Mouse (Mus musculus) spleen, adult 12 weeks (tissue): ENCODE measurements around the gene Rpf1.
A peak's percentile ranks its signal among the peaks of the same experiment; 100 is the strongest.

Experiments used
- DNase-seq: peaks from one replicate; pipeline ENCODE4 v3.0.0; 2022; ENCODE audit warnings: low spot score

Rpf1 gene

DNA sequence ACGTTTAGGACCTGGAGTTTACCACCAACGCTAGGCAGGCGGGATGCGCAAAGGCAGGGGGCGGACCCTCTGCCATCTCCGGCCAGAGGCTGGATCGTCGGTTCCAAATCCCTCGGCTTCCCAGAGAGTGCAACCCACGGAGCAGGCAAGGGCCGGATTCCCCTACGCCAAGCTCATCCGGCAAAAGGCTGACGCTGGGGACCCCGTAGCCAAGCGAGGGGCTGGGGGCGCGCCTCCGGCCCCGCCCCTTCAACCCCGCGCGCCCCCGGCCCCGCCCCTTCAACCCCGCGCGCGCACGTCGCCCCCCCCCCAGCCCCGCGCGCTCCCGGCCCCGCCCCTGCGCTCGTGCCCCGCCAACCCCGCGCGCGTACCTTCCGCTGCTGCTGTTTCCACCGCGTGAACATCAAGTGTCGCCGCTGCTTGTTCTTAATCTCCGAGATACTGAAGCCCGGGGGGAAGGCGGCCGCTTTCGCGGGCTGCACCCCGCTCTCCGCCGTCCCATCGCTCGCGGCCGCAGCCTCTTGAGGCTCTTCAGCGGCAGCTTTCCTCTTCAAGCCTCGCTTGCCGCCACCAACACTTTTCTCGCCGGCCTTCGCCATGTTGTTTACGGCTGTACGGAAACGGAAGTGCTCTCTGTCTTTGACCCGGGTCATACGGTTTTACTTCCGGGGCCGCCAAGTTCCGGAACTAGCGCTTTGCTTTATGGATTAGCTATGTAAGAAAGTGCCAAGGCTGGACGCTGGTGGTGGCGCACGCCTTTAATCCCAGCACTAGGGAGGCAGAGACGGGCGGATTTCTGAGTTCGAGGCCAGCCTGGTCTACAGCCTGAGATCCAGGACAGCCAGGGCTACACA, at the start of gene Rpf1:
TSS of gene Rpf1 (minus strand) at position 632 of the 854 bp plus-strand sequence.
- peak; percentile 78 for DNase-seq

DNA sequence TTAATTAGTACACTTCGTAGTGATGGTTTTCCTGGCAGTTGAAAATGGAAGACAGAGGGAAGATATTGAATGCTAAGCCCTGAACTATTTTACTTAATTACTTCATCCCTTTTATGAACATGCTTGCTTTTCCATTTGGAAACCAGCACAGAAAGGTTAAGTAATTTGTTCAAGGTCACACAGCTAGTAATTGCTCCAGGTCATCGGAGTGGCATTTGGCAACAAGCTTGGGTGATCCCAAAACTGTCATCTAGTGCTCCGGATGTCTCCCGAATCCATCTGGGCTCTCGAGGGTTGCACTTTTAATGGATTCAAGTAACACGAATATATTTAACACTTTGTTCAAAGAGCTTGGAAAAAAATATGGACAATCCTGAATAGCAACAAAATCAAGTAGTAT, 49.7 kb upstream of the Rpf1 start:
- no peak for DNase-seq

DNA sequence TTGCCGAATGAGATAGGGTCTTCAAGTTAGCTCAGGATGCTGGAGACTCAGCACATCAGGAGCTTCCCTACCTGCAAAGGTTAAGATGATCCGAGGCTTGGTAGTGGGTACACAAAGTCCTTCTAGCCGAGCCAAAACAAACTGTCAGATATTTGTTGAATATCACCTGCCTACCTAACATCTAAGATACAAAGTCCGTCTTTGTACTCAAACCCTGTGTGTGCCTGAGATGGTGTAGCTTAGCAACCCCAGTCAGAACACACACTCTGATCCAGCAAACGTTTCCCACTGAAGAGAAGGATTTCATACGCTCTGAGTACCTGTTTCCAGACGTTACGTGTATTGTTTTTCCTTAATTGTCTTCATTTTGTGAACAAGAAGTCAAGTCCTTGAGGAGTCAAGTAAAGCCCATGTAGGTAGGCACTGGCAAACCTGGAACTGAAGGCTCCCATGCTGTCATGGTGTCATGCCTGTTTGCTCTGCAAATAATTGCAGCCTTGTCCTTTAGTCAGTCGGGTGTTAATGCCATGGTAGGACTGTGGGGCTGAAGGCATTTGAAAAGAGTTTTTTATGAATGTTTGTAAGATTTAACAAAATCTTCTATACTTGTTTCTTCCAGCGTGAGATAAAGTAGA, 49.0 kb upstream of the Rpf1 start, which contains the start of gene Uox:
TSS of gene Uox (plus strand) at position 279 of the 635 bp plus-strand sequence.
- DNase-seq = no peak

GRCm38 (mm10) chr3:146569594-146569993, 48.4 kb upstream of the Rpf1 start:
- no peak for DNase-seq

- DNase-seq = no peak
These were observed 46.8 kb upstream of the Rpf1 start for GRCm38 (mm10) chr3:146567884-146568530.

- no peak for DNase-seq
These were observed 46.1 kb upstream of the Rpf1 start for GRCm38 (mm10) chr3:146567366-146567765.

- no peak for DNase-seq
These were observed 43.8 kb upstream of the Rpf1 start for GRCm38 (mm10) chr3:146565065-146565411.

DNA sequence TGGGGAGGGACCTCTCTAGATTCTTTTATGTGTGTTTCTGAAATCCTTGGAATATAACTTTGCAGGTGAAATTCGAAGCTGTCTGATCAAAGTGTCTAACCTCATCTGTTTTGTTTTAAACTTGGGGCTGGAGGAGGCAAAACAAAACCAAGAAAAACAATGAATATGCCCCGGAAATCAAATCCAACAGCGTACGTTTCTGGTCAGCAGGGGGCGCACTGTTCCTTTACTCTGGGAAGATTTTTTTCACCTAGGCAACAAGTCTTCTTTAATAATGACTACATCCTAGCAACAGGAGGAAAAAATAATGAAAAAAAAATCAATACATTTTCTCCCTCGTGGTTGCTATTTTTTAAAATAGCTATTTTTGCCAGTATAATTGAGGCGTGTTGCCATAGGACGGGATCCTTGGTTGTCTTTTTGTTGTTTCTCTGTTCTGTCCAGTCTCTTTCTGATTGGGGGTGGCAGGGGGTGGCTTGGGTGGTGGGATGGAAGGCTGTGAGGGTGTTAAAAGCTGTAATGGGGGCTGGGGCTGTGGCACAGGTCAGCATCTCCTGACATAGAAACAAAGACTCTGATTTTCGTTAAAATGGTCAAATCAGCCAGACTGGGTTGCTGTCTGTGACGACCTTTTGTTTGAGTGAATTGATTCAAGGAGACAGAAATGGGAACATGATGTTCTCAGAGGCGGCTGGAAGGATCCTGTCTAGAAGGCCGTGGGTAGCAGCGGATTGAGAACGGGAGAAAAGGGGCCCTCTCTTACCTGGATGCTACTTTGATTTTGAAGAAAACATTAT, 43.2 kb upstream of the Rpf1 start:
- peak; percentile 41 for DNase-seq

GRCm38 (mm10) chr3:146562936-146563335, 41.7 kb upstream of the Rpf1 start:
- no peak for DNase-seq

- DNase-seq = no peak
These were observed 36.3 kb upstream of the Rpf1 start for GRCm38 (mm10) chr3:146557507-146557906.

DNA sequence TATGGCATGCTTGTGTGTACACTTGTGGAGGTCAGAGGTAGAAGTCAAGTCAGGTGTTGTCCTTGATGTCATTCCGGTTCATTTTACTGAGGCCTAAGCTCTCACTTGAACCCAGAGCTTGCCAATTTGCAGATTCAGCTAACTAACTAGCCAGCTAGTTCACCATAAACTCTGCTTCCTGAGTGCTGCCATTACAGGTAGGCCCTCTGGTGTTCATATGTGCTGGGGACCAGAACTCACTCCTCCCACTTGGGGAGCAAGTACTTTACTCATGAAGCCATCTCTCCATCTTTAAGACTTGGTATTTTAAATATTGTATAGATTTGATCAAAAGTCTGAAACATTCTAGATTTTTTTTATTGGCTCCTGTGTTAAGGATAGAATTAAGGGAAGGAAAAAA, 35.3 kb upstream of the Rpf1 start:
- DNase-seq = no peak

DNA sequence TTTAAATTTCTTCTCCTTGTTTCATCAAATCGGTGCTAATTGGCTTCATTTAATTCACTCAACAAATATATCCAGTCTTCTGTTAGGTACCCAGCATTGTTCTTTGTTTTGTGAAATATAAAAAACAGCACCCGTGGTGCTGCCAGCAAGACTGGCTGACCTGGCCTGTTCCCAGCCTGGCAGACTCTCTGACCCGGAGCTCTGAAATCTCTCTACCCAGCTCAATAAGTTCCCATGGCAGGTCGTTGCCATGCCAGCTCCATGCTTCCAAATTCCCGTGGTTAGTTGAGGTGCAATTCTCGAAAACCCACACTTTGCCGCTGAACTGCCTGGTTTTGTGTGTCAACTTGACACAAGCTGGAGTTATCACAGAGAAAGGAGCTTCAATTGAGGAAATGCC, 33.6 kb upstream of the Rpf1 start:
- no peak for DNase-seq

- DNase-seq = no peak
These were observed 22.4 kb upstream of the Rpf1 start for GRCm38 (mm10) chr3:146543632-146544031.

GRCm38 (mm10) chr3:146540521-146541273, 19.5 kb upstream of the Rpf1 start:
- DNase-seq = no peak

DNA sequence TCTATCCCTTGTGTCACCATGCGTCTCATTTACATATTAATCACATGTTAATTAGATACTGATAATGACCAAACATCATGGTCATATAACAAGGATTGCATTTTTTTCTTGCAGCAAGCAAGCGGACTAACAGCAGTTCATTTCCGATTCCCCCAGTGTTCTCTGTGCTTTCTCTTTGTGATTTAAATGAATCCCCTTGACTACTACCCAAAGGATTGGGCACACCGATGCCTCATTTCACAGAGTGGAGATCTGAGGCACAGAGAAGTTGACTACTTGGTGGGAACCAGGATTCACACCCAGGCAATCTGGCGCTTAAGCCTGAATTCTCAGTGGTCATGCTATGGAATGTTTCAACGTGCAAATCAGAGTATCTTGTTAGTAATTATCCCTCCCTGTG, 13.8 kb upstream of the Rpf1 start:
- no peak for DNase-seq

GRCm38 (mm10) chr3:146528335-146528734, 7.1 kb upstream of the Rpf1 start:
- DNase-seq = no peak

DNA sequence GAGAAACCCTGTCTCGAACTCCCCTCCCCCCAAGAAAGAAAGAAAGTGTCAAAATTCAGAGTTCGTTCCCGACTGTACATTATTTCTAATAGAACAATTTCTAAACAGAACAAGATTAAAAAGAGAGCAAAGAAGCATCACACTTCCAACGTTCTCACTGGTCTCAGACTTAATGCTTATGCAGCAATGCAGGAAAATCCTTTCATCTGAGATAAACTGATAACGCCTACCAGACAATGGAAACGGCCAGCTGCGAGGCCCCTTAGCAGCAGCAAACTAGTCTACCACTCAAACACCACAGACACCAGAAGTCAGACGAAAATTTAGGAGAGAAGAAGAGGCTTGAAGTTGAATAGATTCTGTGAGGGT, 407 bp upstream of the Rpf1 start:
- DNase-seq = no peak

DNA sequence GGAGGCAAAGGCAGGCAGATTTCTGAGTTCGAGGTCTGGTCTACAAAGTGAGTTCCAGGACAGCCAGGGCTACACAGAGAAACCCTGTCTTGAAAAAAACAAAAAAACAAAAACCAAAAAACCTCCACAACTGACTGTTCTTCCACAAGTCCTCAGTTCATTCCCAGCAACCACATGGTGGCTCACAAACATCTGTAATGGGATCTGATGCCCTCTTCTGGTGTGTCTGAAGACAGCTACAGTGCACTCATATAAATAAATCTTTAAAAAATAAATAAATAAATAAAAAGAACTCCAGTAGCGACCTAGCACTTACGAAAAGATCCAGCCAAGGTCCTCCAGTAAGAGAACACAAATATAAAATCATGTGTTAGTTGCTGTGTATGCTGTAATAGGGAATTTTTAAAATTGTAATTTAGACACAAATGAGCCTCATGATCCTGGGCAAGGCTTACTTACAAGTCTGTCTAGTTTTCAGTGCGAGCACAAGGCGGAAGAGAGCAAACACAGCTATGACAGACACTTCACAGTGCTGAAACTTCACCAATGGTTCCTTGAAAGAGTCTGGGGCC, 917 bp downstream of the Rpf1 start:
- DNase-seq = no peak

GRCm38 (mm10) chr3:146506711-146507110, 14.5 kb downstream of the Rpf1 start:
- DNase-seq = no peak

DNA sequence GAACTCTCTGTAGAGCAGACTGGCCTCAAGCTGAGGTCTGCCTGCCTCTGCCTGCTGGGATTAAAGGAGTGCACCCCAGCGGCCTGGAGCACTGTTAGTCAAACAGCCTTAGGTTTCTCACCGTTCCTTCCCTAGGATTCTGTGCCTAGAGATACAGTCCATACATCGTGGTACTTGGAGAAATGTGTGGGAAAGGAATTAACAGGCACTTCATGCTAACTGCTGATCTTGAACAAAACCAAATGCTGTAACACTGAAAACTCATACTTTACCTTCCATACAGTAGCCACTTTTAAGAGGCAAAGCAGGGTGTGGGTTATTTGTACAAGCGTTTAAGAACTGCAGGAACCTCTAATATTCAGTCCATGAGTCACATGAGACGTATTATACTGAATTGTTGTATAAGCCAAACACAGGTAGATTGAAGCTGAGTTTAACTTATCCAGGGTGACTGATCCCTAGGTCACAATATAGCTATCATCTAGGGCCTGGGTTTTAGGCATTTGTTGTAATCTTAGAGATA, 19.6 kb downstream of the Rpf1 start:
- no peak for DNase-seq

DNA sequence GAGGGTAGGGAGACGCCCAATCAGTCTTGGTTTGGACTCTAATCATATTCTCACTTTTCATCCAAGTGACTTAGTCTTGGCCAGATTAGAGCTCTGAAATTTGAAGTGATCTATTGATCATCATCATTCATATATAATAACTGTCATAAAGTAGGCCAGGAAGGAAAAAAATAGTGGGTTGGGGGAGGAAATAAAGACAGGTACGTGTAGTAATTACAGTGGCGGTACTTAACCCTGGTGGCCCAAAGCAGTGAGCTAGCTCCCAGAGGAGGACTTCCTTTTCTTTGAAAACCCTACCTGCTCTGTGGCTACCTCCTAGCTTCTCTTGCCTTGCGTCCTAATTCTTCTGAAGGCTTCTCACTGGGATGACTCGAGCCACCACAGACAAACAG, 20.4 kb downstream of the Rpf1 start:
- DNase-seq = no peak
